Mouse (Mus musculus) MN1 (cell line): Measurements from ENCODE around the gene Daam1.
A peak's percentile ranks its signal among the peaks of the same experiment; 100 is the strongest.

Experiments
- DNase-seq: peaks from one replicate; pipeline ENCODE4 v3.0.0-alpha.2; 2016; ENCODE audit warnings: low spot score

The Daam1 gene

DNA sequence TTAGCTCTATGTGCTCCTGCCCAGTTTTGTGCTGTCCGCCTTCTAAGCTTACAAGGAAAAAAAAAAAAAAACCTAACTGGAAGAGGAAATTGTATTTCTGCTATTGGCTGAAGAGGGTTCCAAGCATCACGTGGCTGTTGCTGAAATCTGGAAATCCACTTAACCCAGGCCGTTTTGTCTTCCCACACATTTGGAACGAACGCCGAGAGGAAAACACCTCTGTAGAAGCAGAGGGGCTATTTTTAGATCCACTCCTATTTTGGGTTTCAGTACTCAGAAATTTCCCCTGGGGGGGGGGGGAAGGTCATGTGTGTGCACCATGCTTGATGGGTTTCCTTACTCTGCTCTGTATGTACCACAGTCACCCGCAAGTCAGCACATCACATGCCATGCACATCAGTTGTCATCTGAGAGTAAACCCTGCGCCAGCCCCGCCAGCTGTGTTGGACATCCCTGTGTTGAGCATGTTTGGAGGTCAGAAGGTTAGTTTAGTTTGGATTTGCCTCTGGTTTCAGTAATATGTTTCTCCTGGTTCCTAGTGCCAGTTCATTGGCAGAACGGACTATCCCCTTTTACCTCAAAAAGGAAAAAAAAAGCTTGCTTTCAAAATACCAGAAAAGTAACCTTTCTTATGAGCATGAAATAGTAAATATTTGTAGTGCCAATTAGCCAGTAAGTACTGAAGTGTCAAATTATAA lies 33.1 kb downstream of the Daam1 start:
- DNase-seq: no peak

DNA sequence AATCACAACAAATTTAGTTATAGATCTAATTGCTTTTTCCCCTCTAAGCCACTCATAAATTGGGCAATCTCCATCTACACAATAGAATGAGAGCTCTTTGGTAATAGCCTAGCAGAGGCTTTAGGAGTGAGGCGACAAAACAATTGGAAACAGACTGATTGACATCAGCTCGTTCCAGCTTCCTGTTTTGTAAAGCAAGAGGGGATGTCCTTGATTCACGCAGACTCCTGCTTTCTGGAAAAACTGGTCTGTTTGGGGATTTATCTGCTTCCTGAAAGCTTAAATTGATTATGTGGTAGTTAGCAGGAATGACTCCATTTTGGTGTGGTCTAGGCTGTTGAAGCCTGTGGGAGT lies 33.6 kb downstream of the Daam1 start:
- no peak for DNase-seq

DNA sequence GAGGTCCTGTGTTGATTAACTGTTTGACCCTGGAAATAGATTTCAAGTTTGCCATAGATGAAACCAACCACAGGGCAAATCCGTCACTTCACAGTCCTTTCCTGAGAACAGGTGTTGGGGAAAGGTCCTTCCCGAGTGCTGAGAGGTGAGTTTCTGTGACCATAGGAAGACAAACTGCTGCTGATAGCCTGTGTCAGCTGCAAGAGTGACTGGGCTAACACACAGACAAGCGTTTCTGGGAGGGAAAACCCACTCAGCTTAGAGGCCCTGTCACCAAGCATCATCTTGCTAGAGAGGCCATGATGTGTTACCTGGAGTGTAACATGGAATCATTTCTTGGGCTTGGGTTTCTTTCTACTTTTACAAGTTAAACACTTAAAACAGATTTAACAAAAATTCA lies 35.1 kb downstream of the Daam1 start:
- no peak for DNase-seq

DNA sequence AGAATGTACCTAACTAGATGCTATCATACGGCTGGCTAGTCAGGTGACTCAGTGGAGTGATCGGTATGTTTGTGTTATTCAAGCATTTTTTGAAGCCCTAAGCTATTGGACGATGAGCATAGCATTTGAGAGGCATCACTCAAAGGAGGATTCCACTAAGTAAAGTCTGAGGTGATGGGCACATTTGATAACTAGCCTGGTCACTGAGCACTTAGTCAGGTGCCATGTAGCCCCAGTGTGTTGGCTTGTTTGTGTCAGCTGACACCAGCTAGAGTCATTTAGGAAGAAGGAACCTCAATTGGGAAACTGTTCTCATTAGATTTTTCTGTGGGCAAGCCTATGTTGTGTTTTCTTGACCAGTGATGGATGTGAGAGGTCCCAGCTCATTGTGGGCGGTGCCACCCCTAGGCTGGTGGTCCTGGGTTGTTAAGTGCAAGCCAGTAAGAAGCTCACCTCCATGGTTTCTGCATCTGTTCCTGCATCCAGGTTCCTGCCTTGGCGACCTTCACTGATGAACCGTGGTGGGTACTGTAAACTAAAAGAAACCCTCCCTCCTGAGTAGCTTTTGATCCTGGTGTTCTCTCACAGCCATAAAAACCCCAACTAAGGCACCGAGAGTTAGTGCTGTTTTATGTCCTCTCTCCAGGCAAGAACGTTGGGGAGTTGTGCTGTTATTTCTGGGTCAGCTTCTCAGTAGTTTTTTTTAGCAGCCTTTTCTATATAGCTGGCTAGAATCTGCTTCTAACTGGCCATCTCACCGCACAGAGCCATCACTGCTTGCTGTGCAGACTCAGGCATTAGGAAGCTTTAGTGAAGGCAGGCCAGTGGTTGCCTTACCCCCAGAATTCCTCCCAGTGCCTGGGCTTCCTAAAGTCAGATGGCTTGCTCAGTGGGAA lies 36.7 kb downstream of the Daam1 start:
- no peak for DNase-seq

DNA sequence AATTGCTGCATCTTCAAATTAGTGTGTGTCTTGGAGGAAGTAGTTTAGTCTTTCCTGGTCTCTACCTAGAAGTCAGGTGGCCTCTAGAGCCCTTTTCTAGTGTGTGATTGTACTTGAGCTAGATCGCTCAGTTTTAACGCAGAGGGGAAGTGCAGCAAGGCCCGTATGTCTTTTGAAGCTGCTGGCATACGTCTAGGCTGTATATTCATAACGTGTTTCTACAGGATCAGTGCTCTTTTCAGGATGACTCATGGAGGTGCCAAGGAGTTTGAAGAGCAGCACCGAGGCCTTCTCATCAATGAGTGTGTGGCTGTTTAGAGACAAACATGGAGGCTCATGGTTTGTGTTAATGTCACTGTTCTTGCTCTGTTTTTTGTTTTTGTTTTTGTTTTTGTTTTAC lies 39.8 kb downstream of the Daam1 start:
- no peak for DNase-seq

DNA sequence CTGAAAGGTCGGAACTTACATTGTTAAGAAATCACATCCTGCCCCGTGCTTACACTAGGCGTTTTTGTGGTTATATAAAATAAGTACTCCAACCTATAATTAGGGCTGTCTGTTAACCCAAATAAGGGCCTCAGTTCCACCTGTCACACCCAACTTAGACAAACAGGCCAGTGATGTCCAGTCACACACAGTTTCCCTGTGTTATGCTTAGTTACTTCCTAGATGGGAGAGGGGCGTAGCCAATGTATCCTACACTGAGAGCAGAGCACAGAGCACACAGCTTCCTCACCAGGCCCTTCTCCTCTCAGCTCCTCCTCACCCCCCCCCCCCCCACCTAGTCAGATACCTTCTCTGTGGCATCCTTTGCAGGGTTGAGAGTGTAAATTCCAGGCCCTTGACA lies 41.5 kb downstream of the Daam1 start:
- DNase-seq: no peak

DNA sequence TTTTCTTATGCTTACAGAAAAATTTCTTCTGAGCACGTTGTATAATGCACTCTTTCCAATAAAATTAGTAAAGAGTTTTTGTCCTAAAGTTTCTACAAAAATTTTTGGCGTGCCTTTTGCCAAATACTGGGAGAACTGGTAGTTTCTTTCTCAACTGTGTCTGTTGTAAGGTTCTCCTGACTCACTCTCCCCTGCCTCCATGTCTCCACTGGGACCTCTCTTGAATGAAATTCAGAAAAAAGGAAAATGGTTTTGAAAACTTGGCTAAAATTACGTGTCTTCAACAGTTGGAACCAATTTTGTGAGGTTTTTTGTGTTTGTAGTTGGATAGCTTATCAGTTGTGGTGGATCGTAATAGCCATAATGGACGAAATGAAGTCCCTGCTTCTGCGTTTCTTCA lies 43.7 kb downstream of the Daam1 start:
- DNase-seq: no peak

DNA sequence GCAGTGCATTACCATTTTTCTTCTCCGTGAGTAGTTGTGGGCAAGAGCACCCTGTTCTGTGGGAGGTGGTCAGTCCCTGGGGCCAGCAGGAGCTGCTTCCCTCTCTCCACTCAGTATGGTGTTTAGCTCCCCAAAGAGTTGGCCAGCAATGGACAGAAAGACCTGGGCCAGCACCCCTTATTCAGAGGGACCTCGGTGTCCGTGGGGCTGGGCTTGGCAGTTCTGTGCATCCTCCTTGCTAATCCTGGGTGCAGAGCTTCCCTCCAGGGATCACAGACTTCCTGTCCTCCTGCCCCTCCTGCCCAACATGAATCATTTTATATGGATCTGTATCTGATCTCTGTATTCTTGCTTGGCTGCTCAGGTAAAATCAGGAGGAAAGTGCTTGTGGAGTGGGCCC lies 44.1 kb downstream of the Daam1 start:
- DNase-seq: no peak

DNA sequence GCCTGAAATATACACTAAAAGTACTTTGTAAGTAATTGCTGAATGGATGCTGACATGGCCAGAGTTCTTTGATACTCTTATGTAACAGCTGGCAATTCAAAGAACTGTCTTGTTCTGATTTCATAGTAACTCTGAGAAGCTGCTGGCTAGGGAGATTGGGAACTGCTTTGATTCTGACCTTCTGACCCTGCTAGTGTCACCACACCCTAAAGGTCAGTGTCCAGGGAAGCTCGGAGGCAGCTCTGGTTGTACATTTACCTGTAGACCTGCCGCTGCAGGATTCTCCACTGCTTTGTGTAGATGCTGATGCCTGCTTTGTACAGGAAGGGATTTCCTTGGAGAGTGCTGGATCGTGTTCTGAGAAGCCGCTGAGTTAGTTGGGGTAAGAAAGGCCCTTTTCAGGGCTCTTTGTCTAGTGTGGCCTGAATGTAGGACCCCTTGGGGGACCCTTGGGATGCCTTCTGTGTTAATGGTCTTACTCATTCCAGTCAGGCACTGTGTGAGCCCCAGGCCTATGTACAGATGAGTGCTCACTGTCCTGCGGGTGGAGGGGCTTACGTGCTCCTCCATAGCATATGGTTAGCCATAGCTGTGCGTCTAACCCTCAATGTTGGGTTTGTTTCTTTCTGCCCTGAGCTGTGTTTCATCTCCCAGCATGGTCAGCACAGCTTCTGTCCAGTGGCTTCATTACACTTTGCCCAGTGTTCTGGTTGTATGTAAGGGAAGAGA lies 45.0 kb downstream of the Daam1 start:
- DNase-seq: no peak

DNA sequence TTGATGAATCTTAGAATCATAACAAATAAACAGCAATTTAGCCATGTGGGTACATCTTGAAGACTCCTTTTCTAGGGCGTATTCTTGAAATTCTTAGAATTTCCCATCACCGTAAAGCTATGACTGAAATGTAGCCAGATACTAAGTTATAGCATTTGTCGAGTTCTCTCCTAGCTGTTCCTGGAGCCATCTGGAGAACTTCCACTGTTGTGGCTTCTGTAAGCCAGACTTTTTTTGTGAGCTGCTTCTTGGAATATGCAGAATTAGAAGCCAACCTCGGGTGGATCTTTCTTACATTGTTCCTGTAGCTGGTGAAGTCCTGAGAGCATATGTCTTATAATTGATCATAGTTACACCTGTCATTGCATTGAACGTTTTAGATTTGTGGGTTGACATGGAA lies 50.1 kb downstream of the Daam1 start:
- no peak for DNase-seq

DNA sequence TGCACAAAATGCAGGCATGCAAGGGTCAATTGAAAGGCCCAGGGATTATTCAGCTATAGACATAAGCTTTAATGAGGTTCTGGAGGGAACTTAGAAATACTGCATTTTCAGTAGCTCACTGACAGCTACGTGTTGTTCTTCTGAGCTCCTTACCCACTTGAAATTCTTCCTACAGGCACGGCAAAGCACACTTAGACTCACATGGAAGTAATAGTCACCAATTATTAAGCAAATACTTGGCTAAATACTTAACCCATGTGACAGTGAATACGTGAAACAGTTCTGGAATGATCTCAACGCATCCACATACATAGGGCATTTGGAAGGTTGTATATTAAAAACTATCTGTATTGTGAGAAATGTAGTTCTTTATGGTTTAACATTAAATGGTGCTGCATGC lies 50.6 kb downstream of the Daam1 start:
- no peak for DNase-seq

DNA sequence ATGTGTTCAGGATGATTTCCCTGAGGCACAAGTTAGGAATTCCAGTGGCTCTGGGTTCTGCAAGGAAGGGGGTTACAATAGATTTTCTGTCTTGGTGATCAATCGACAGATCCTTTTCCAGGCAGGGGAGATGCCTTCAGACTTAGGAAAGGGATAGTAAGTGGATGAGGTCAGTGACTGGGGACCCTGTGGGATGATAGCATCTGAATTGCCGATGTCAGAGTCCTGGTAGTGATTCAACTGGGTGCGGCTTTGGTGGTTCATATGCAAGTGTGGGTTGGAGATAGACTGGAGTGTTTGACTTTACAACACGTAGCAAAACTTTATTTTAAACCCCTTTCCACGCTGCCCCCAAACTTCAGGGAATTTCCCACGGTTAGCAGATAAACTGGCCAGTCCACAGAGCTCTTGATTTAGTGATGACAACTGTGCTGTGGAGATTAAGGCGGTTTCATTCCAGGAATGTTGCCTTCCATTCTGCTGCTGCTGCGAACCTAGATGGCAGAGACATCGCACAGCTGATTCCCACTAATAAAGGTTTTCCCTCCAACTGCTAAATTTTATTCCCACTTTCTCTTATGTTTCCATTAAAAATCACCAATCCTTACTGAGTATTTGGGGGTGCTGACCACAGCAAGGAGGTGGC lies 52.3 kb downstream of the Daam1 start:
- DNase-seq: no peak

DNA sequence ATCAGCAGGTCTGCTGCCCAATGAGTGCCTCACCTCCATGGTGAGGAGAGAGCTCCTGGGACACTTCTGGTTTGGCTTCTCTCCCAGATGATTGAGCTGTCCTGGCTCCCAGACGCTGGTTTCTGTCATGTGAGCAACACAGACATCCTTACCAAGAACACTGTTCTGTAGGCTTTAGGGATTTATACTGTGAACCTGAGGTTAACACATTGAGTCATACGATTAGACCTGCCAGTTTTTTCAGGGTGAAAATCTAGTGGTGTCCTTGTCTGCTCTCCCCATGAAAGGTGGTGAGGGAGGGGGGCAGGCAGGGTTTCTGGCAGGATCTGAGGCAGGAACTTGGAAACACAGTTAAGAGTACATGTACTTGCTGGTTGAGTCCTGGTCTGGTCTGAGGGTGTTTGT lies 54.3 kb downstream of the Daam1 start:
- peak; percentile 75 for DNase-seq

DNA sequence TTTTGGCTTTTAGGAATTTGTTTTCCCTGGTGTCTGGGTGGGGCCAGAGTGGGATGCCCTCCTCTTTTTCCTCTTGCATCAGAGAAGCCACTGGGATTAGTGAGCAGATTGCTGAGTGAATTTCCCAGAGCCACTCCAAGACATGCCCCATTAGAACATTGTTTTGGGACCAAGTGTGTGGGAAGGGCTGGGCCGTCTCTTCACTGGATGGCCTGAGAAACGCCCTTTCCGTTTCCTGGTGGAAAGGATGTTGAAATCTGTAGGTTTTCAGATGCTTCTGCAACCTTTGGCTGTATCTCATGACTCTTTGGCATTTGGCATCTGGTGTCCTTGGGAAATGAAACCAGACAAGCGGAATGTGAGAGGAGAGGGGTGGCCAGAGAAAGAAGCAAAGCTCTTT lies 54.8 kb downstream of the Daam1 start:
- DNase-seq: no peak

DNA sequence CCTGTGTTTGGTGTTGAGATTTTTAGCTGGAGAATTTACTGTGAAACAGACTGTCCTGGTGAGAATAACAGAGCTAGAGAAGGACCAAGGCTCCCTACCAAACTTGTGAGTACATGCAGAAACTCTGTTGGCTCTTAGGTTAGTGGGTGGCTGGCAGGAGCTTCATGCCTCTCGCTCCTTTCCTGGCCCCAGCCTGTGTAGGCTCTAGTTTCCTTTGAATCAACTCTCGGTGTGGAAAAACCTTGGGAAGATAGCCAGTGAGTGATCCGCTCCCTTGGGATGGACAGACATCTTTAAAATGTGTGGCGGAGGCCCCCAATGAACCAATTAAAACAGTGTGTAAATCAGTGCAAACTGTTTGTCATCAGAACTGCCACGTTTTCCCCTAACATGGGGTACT lies 55.5 kb downstream of the Daam1 start:
- DNase-seq: no peak

DNA sequence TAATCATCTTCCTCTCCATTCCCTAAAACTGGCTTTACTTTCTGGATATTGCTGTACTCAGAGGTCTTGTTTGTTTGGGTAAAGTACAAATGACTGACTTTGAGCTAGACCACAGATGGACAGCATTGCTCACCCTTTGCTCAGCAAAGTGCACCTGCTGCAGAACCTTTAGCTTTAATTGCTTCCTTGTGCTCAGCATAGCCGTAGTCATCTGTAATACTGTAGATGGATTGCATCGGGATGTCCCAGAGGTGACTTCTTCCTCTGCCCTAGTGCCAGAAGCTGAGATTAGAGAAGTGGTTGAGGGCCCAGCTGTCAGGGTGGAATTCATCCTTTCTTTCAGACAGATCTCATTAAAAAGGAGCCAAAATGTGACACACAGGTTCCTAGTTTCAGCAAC lies 56.1 kb downstream of the Daam1 start:
- peak; percentile 25 for DNase-seq

DNA sequence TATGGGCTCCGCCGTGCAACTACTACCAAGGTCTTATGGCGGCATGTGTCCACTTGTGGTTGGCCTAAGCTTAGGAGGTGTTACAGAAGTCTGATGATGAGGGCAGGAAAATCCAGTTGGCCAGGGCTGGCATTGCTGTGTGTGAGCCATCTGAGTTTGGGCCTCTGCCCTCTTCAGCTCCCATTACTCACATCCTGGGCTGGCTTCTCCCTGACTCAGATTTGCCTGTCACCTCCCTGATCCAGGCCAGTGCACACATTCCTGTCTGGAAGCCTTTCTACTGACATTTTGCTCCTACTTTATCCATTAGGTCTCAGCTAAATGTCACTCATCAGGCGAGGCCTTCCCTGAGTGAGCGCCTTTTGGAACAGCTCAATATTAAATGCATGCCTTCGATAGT lies 57.5 kb downstream of the Daam1 start:
- peak; percentile 53 for DNase-seq

DNA sequence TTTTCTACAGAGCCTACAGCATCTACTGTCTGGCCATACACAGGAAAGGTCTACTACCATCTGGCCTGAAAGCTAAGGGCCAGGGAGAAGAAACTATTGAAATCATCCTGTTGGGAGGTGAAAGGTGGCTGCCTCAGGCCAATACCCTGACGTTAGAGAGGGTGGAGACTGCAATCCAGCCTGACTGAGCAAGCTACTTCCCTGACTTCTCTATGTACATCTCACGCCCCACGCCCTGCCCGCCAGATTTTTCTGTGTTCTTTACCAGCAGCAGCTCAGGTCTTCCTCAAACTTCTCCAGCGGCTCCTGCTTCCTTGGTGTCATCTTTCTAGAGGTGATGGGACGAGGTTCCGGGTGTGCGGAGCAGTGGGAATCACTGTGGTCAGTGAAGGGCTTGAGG lies 58.4 kb downstream of the Daam1 start:
- DNase-seq: no peak

DNA sequence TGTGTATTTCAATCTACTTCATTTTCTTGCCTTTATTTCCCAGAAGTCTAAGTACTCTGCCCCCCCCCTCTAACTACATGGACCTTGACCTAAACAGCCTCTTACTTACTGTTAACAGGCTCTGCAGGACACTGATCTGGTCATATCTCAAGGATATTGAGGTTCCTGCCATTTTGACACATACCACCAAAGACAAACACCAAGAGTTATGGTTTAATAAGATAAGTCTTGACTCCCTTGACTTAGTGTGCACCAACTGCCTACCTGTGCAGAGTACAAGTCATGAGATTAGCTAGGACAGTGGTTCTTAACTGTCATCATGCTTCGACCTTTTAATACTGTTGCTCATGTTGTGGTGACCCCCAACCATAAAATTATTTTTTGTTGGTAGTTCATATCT lies 59.4 kb downstream of the Daam1 start:
- DNase-seq: no peak

DNA sequence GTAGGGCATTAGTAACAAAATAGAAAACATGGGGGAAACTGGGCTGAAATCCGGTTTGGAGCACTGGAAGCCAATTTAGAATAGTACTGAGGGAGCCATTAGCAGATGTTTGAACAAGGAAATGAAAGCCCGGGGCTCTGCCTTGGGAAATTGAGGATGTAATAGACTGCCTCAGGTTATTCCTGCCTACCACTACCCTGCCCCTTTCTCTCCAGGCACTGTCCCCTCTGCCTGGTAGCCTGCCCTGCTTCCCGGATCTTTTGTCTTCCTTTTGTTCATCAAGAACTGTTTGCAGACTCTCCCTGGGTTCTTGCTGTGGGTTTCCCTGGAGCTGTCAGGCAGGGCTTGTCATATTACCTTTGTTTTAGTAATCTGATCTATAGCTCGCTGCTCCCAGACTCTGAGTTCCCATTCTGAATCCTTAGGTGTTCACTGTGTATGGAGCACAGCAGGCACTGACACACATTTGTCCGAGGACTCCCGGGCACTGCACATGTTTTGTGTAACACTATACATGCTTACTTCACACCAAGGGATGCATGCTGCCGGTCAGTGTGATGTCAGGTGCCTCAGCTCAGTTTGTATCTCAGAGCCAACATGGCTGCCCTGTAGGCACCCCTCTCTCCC lies 61.0 kb downstream of the Daam1 start:
- no peak for DNase-seq

DNA sequence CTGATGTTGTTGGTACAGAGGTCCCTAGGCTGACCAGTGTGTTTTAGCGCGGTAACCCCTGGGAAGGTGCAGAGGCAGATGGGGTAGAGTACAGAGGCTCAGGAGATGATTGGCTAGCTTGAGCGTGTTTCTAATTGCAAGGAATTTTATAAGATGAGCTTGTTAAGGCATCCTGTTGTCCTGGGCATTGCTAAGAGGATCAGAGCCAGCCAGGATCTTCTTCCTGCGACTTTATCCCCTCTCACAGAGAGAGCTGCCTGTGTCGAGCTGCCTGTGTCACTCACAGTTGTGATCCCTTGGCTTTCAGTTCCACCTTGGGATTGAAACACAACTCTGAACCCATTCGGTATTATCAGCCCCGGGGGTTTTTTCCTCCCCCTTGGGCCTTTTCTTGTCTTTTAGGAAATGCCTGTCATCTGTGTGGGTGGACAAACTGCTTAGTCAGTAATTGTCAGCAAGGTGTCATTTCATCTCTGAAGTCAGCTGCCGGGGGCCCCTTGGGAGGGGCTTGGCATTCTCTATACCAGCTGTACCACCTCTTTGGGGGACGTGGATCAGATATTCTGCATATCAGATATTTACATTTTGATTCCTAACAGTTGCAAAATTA lies 62.2 kb downstream of the Daam1 start:
- no peak for DNase-seq

DNA sequence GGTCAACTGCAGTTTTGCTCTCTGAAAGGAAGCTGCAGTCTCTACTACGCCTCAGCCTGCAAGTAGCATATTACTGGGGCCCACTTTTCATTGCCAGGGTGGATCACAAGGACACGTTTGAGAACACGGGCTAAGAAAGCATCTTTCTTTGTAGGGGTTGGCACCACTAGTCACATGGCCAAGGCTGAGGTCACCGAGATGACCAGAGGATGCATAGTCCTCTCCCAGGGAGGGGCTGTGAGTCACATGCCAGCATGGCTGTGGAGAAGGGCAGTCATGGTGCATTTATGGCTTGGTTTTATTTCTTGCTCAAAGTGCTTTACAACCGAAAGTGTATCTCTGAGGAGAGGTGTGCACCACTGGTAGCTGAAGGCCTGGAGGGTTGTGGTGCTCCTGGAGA lies 67.4 kb downstream of the Daam1 start:
- DNase-seq: peak; percentile 32
